Mouse (Mus musculus) megakaryocyte, embryonic 14.5 days (primary cell): ENCODE data around the gene Gfra1.

Source experiments
- FLI1 ChIP-seq: IDR thresholded peaks from 2 replicates; pipeline ENCODE4 v1.6.1; 2012; ENCODE audit warnings: low read length, inconsistent platforms, mixed read lengths
- GATA1 ChIP-seq: IDR thresholded peaks from 3 replicates; pipeline ENCODE4 v1.6.1; 2012; ENCODE audit warnings: mixed read lengths, low read length, inconsistent platforms, borderline replicate concordance

- TF ChIP-seq GATA1 = no peak
- TF ChIP-seq FLI1 = no peak
Measured at GRCm38 (mm10) chr19:58349890-58350408, 105.8 kb downstream of the Gfra1 start.
